Mouse (Mus musculus) lung, adult 2 months (tissue): Measurements from ENCODE around the gene Pde10a.

ENCODE experiments used
- CTCF ChIP-seq: fragments of 200-500 bp; IDR thresholded peaks from 2 replicates; pipeline ENCODE4 v1.5.1; 2011; ENCODE audit warnings: mild to moderate bottlenecking, low read length, control low read depth; ENCODE audit not compliant: insufficient read depth
- POLR2A ChIP-seq: fragments of 200-500 bp; IDR thresholded peaks from 2 replicates; pipeline ENCODE4 v1.6.1; 2011; ENCODE audit warnings: low read depth, mild to moderate bottlenecking, control low read depth, low read length, borderline replicate concordance; ENCODE audit errors: extremely low read depth

- TF ChIP-seq POLR2A (no peak), CTCF (no peak)
Measured at GRCm38 (mm10) chr17:8836292-8836691, 311.1 kb downstream of the Pde10a start.
